8 mouse cellular contexts compared by ENCODE assay signal in the genomic region with DNA sequence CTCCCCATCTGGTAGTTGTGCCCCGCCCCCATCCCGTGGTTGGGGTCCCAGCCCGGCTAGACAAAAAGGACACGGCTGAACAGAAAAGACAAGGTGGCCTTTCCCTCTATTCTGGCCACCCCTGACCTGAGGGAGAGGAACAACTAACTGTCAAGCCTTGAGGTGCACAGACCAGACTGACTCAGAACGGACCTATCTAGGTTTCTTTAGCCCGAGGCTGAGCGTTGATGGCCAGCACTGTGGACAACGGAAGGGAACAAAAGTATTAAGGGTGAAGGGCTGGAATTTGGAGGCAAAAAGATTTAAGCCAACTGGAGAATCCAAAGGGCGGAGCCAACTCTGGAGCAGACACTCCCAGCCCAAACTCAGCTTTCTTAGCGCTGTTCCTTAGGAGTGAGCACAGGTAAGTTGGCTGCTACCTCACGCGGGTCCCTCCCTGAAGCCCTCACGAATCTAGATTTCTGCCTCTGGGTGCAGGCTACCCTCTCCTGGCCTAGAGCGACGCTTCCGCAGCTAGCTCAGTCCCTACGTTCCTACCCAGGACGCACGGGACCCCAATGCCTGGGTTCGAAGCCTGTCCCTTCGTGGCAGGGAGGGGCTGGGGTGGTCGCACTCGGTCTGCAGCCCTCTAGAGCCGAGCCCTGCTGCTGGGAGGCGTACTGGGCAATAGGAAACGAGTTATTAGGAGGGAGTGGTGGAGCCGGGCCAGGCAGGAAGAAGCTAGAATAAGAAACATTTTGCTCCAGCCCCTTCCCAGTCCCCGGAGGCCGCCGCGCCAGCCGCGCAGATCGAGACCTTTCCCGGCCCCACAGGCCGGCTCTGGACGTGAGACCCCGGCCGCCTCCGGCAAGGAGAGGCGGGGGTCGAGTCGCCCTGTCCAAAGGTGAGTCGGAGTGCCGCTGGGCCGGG. TPM values are rescaled to one million over a fixed set of nuclear protein-coding genes. Genes with fewer than 3 reads are reported as not detected.
DNase-seq lines count a peak whose midpoint lies in the region; ATAC-seq lines count a peak whose summit lies in the region.

TSS of gene Acvrl1 (plus strand) at position 342 of the 909 bp plus-strand sequence.

- 4% methylated on average over 46 of the region's 46 CpGs for WGBS in forebrain, embryonic 12.5 days
- WGBS in midbrain, embryonic 11.5 days = 4% methylated on average over 46 of the region's 46 CpGs

- DNase-seq in left cerebral cortex, adult 18-20 months (ENCODE audit: low spot score in 2 of 2) = no peak
- DNase-seq in left cerebral cortex, adult 11 months (ENCODE audit: low spot score) = no peak
- DNase-seq in heart, postnatal 14 days = peak; percentile 78 to 81
- peak; percentile 78 to 85 for DNase-seq in kidney, postnatal 4 days
- DNase-seq in midbrain, embryonic 11.5 days (ENCODE audit: low spot score, missing footprints) = peak; percentile 92
- DNase-seq in ovary, postnatal 10 days (ENCODE audit: low spot score) = no peak

- intact Hi-C loops in heart, postnatal 14 days (cut with DNase I) = loop anchor here (2.0 kb wide), 1 partner anchor 16 kb away; no protein-coding TSS in a partner anchor

- no peaks in the 10 kb centered on the region for H3K36me3 ChIP-seq in forebrain, embryonic 12.5 days (replicated peaks)
- no peaks in the 10 kb centered on the region for H3K36me3 ChIP-seq in midbrain, embryonic 11.5 days (ENCODE audit: control insufficient read depth, insufficient read depth, low read length)

- peak within 1 kb of the TSS; percentile 27 for H3K4me3 ChIP-seq in forebrain, embryonic 12.5 days (replicated peaks)
- peak within 1 kb of the TSS; percentile 14 for H3K4me3 ChIP-seq in midbrain, embryonic 11.5 days (ENCODE audit: low read depth, low read length)

- H3K9me3 ChIP-seq in forebrain, embryonic 12.5 days = no peaks in the 10 kb centered on the region
- H3K9me3 ChIP-seq in midbrain, embryonic 11.5 days (ENCODE audit: control insufficient read depth, low read length) = no peaks in the 10 kb centered on the region

- H3K4me2 ChIP-seq in forebrain, embryonic 12.5 days = peak within 1 kb of the TSS; percentile 47
- H3K4me2 ChIP-seq in midbrain, embryonic 11.5 days = peak within 1 kb of the TSS; percentile 34

- peak within 1 kb of the TSS; percentile 29; the same call in 1 of the 2 replicates for H3K9ac ChIP-seq in forebrain, embryonic 12.5 days
- H3K9ac ChIP-seq in midbrain, embryonic 11.5 days (ENCODE audit: low read length) = 0 out of 2 replicates have a peak within 1 kb of the TSS, but pooled peaks have one; percentile 32

- H3K27ac ChIP-seq in forebrain, embryonic 12.5 days = no peak within 1 kb of the TSS
- H3K27ac ChIP-seq in midbrain, embryonic 11.5 days (ENCODE audit: low read depth, low read length) = no peak within 1 kb of the TSS

- H3K27me3 ChIP-seq in forebrain, embryonic 12.5 days = peaks cover 61% of the 10 kb centered on the region
- peaks cover 34% of the 10 kb centered on the region for H3K27me3 ChIP-seq in midbrain, embryonic 11.5 days (ENCODE audit: control insufficient read depth, insufficient read depth, low read length)

- H3K4me1 ChIP-seq in forebrain, embryonic 12.5 days = peaks cover 20% of the 10 kb centered on the region
- H3K4me1 ChIP-seq in midbrain, embryonic 11.5 days (ENCODE audit: control insufficient read depth, insufficient read depth, low read length) = no peaks in the 10 kb centered on the region

- no peak for ATAC-seq in forebrain, embryonic 12.5 days (ENCODE audit: low FRiP score)
- ATAC-seq in midbrain, embryonic 11.5 days (ENCODE audit: low FRiP score) = no peak
- no peak for ATAC-seq in erythroblast, adult 5-6 weeks (replicated peaks; ENCODE audit: low FRiP score, poor library complexity, severe bottlenecking)

RNA-seq across cellular contexts. Expression of gene Acvrl1, which starts in this region (rescaled TPM):
- total RNA-seq in left cerebral cortex, adult 18-20 months (2021) = 10 to 100 TPM; 12.1 to 14.2 TPM
- 6.4 and 6.5 TPM in 2 replicates for polyA plus RNA-seq in forebrain, embryonic 12.5 days (2016; fragmentation: Nextera tagmentation; extraction: Ambion mirVana)
- 10 to 100 TPM; 28.5 to 31.5 TPM for total RNA-seq in heart, postnatal 14 days (2021)
- 4.2 and 5.0 TPM in 2 replicates for polyA plus RNA-seq in midbrain, embryonic 11.5 days (2014; fragmentation: Nextera tagmentation; extraction: Ambion mirVana)
- 2.3 and 9.4 TPM in 2 replicates for total RNA-seq in erythroblast, adult 5-6 weeks (2015; ENCODE audit: low replicate concordance)
- 2.3 and 3.8 TPM in 2 replicates for total RNA-seq in erythroblast, adult 5-6 weeks (2017; ENCODE audit: low replicate concordance)

Comparison
In these comparisons a context has a peak if more than half of its experiments do, and no peak if none do; other contexts are left out.
1. DNase-seq: peak in heart, postnatal 14 days (2 of 2), kidney, postnatal 4 days (2 of 2) and midbrain, embryonic 11.5 days (single experiment); none in left cerebral cortex, adult 18-20 months (0 of 2), left cerebral cortex, adult 11 months (single experiment) and ovary, postnatal 10 days (single experiment).